Mouse (Mus musculus) fibroblast of lung, adult 2 months (primary cell): ENCODE measurements around the gene Opn4.

Source experiments
- DNase-seq: peaks from one replicate; pipeline ENCODE4 v3.0.0-alpha.2; 2011; ENCODE audit warnings: low read depth

Opn4 gene

DNA sequence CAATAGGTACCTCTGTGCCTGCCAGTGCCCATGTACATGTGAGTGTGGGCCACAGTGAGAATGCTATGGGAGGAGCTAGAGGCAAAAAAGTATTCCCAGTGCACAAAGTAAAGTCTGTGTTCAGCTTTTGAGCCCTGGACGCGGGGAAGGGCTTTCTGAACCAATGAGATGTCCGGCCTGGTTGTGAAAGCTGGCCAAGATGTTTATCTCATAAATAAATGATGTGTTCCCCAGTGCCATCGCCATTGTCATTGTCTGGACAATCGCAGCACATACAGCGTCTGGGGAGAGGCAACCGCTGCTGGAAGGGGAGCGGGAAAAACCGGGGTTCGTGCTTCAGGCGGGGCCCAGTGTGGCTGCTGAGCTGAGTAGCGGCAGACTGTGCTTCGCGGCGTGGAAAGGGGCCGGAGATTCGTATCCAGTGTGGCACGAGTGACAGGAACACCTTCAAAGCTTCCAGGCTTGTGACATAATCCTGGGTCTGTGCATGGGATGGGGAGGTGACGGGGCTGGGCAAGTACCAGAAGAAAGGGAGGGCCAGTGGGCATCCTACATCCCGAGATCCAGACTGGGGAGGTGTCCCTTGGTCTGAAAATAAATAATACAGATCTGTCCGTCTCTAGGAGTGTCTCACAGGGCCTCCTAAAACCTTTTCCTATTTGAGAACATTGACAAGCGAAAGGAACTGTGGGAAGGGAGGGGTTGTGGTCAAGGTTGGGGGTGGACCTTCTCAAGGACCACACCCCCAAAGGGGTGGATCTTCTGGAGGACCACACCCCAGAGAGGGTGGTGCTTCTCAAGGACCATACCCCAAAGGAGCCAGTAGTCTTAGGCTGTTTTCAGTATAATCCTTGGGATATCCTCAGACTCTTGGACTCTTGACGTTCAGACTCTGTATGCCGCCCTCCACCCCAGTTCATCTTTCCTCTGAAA lies 8.9 kb downstream of the Opn4 start:
- DNase-seq = no peak

DNA sequence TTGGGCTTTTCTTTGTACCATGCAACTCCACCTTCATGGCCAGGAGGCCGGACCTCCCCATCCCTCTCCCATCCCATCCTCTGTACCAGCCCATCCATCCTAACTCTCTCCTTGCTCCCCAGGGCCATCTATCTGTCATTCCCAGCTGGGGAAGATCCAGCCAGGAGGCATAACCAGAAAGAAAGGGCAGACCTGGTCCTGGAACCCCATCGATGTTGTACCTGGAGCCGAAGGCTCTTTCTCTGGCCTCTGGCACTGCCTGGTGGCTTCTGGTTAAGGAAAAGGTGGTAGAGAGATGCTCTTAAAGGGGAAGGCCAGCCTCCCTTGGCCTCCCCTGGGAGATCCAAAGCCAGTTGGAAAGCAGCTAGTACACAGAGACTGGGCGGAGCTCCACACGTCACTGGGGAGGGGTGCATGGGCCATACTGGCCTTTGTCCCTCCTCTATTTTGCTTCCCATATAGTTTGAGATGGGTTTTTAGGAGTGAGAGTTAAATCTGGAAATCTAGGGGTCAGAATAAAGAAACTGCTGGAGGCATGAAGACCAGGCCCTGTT lies 9.8 kb downstream of the Opn4 start:
- DNase-seq = no peak

DNA sequence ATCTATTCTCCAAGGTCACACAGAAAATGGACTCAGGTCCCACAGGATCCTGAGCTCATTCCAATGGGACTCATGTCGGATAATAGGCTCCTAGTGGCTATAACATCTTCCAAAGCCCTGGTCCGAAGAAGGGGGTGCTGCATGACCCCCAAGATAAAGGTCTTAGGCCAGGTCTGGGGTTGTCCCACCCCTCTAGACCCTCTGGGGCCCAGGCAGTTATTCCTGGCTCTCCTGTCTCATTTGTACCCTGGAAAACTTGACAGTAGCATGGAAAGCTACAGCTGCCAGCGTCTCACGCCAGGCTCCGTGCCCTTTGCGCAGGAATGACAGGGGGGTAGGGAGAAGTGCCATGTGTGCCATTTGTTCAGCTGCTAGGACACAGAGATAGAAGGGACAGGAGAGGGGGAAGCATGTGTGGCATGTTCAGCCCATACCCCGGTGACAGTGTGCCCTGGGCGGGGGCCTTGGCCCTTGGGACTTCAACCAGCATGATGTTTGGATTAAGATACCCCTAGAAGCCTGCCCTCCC lies 10.7 kb downstream of the Opn4 start:
- no peak for DNase-seq

DNA sequence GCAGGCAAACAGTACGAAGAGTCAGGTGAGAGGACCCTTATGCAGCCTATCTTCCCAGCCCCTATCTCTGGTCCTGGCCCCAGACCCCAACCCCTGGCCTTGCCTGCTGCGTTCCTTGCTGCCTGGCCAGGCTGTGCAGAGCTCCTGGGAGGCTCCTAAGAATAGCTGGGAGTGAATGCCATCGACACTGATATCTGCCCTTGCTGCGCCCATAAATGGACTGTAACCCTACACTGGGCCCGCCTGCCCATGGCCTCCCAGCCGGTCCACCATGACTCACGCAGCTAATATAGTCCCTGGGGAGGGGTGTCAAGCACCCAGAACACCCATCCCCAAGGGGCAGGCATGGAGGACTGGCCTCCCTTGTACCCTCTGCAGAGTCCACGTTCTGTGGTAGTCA lies 11.4 kb downstream of the Opn4 start, which contains the start of gene Ldb3:
Gene Ldb3, minus strand, starts transcription at position 185 of the 400 bp plus-strand sequence.
- no peak for DNase-seq

DNA sequence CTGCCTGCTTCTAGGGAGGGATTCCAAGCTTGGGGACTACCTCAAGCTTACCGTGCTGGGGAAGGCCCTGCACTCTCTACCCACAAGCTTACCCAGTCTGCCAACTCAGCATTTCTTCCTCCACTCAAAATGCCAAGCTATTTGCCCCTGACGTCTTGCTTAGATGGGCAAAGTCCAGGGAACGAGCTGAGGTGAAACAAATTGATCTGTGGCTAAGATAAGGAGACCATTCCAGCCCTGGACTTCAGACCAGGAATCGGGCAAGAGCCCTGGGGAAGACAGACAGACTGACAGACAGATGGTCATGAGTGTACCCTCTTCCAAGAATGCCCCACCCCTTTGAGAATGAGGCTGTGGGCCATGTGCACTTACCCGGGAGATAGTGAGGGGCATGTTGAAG lies 11.9 kb downstream of the Opn4 start:
- DNase-seq = no peak

DNA sequence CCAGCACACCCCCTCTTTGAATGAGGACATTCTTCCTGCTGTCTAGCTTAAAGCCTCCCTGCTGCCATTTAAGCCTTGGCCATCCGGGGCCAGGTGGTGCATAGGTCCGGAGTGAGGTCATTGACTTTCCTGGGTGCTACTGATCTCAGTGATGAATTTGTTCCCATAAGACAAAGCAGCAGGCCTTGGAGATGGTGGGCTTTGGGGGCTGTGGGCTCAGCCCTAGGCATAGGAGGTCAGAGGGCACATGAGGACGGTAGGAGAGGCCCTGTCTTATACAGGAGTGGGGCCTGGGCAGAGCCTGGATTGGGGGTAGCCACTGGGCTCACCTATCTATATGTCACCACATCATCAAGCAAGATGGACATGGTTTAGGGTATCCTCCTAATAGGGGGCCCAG lies 13.1 kb downstream of the Opn4 start:
- no peak for DNase-seq

DNA sequence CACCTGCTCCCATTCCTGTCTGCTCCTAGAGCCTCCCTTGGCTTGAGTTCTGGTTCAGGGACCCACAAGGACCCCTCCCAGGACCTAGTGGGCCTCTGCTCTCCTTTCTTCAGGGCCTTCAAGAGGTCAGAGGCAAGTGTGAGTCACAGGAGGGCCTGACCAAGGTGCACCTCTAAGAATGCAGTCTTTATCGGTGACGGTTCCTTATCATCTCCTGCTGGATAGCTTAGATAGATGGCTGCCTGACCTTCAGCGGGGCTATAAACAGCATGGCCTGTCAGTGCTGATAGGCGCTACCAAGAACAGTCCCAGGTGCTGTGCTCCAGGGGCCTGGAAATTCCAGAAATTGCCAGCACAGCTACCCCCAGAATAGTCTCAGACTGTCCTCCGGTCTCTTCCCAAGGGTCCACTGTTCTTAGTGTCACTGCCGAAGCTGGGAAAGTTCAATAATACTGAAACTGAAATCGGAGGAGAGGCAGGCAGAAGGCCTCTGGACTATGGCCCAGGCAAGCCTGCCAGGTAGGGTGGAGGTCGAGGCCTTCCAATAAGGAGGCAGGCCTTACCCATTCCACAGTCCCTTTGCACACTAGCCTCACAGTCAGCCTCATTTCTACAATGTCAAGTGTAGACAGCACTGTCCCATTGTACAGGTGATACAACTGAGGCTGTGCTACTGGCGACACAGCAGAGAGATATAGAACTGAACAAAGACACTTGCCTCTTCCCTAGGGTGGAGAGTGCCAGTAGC lies 14.4 kb downstream of the Opn4 start:
- DNase-seq = no peak

DNA sequence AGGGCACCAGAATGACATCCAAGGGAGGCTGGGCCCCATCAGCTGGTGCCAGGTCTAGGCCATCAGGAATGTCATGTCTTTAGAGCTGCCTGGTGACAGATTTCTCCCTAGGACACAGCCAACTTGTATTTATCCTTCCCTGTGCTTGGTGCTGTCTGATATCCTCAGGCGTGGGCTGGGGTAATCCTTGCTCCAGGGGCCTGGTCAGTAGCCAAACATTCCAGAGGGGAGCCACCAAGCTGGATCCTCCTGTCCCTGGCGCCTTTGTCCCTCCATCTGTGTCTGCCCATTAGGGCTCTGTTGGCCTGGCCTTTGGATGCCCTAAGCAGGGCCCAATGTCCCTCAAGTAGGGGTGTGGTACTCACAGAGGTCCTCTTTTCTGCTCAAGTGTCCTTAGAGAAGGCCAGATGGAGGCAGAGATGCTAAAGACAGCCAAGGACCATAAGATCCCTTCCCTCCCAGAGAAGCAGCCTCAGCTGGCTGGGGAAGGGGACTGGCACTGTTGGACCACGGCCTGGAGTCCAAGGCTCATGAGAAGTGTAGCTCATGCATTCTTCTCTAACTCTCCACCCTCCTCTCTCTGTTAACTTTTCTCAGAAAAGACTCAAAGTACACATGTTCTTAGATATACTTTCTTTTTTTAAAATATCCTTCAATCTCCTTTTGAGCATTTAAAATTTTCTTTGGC lies 17.1 kb downstream of the Opn4 start:
- DNase-seq = no peak

DNA sequence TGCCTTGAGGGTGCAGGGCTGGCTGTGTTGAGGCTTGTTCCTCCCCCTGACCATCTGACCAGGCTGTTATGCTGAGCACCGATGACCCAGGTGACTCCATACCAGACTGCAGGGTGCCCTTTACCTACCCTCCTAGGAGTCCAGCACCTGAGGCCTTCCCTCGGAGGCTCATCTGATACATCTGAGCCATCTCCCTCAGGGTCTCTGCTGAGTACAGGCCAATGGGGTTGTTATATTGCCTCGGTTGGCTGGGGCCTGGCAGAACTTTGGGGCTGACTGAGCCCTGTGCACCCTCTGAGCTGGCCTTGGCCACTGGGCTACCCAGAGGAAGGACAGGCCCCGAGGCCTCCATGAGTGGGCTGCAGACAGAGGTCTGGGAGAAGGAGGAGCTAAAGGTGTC lies 23.1 kb downstream of the Opn4 start:
- no peak for DNase-seq

DNA sequence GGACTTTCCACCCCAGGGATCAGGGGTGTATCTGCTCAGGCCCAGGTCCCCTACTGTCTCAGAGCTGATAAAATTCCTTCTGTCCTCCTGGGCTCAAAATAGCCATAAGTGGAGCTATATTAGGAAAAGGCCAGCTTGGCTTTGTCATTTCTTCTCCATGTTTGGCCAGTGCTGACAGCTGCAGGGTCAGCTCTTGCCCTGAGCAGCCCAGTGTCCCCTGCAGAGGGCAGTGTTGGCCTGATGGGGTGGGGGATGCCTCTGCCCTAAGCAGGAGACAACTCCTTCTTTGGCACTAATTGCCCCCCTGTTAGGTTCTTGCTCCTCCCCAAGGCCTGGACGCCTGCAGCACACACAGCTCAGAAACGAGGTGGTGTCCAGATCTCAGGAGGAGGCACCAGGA lies 25.9 kb downstream of the Opn4 start:
- no peak for DNase-seq

DNA sequence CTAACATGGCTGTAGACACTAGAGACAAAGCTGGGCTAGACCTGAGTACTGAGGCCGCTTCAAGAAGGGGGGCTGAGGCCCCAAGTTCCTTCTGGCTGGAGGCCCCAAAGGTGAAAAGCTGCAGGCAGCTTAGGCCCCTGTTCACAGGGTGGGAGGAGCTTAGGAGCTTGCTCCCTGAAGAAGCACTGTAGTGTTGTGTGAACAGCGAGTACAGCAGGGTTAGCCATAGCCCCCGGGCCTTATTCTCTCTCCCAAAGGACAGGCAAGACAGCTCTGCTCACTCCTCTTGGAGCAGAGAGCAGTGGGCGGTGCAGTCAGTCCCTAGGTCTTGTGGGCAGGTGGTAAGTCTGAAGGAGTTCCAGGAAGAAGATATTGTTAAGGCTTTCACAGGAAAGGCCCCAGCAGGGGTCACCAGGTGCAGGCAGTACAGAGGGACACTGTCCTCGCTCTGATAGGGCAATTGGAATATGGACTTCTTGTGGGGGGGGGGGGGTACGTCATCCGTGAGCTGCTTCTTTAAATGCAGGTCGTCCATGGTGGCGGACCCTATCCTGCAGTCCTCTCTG lies 26.5 kb downstream of the Opn4 start:
- DNase-seq = no peak

DNA sequence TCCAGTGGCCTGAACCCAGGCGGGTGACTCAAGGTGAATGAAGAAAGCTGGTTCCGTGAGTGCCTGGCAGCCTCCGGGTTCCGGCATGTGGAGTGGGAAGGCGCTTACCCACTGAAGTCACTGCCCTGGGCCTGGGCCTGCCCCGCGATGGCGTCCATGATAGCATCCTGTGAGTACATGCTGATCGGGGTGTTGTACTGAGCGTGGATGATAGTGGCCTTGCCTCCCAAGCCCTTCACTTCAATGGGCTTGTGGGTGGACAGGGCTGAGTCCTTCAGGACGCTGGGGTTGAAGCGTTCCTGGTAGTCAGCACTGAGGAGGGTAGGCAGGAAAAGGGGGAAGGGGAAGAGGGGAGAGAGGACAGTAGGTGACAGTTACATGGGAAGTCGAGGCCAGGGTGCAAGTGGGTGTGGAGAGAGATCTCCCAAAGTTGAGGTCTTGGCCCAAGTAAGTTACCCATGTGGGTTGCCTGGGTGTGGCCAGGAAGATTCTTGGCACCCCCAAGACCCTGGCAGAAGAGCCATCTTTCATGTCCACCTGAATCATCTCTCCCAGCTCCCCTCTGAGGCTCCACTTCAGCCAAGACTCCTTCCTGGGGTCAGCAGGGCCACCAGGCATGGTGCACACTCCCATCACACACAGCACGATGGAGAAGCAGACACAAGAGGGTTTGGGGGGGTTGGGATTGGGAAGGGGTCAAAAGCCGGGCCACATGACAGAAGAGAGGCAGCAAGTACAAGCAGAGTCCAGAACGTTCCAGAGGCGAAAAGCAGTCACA lies 28.1 kb downstream of the Opn4 start:
- DNase-seq = no peak

DNA sequence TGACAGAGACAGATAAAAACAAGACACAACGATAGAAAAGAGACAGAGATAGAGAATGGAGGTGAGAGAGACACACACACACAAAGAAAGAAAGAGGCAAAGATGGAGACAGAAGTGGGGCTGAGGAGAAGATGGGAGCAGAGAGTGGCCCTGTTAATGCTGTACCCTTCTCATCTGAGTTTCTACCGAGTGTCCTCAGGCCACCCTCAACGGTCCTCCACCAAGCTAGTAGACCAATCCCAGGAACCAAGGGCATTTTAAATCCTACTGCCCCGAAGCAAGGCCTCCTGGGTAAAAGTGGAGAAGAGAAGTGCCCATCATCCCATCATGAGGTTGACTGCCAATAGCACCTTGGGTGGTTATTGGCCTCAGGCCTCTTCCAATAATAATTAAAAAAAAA lies 29.0 kb downstream of the Opn4 start:
- no peak for DNase-seq

DNA sequence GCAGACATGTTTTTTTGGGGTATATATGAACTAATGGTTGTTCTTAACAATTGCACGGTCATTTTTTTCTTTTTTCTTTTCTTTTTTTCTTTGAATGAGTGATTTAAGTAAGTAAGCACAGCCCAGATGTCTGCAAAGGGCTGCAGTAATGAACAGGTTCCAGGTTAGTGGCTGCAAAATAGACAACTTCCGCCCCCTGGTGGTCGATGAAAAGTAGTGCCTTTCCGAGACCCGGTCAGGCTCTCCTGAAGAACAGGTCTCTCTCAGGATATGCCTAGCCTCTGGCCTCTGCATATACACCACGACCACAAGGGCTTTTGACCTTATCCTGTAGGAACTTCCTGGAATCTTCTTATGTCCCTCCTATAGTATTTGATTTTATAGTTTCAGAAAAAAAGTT lies 29.6 kb downstream of the Opn4 start:
- DNase-seq = peak; percentile 36

DNA sequence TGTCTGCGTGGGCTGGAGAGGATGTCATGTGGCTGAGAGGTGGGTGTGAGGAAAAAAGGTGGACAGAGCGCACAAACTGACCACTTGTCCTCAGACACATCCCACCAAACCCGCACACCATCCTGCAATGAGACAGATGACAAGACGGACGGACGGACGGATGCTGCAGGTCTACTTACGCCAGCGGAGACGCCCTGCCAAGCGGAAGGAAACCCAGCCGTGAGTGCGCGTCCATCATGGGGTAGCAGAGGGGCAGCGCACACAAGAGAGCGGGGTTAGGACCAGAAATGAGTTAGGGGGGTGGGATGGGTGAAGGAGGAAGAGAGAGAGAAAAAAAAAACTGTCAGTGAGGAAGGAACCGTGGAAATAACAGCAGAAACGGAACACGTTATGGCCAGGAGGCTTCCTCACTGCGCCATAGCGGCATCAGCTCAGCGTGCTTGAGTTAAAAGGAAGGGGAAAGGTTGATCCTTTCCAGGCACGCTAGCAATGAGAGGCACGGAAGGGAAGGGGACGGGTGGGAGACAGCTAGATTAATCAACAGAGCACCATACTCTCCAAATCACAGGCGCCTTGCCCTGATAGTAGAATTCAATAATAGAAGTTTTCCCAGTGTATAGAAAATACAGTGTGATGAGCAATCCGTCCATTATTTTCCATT lies 30.3 kb downstream of the Opn4 start:
- no peak for DNase-seq

DNA sequence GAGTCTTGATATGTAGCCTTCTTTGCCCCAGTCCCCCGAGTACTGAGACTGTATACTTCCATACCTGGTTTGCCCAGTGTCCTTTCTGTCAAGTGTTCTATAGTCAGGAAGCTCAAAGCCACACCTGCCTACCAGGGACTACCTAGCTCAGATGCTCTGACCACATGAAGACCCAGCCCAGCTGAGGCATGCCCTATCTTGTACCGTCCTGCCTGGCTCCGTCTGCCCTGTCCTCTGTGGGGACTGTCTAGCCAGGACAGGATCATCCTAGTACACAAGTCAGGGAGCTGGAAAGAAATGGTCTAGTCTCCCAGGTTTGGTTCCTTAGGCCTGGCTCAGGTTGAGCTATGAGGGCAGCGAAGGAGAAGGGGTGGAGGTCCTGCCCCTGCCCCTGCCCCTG lies 31.3 kb downstream of the Opn4 start:
- DNase-seq = no peak

DNA sequence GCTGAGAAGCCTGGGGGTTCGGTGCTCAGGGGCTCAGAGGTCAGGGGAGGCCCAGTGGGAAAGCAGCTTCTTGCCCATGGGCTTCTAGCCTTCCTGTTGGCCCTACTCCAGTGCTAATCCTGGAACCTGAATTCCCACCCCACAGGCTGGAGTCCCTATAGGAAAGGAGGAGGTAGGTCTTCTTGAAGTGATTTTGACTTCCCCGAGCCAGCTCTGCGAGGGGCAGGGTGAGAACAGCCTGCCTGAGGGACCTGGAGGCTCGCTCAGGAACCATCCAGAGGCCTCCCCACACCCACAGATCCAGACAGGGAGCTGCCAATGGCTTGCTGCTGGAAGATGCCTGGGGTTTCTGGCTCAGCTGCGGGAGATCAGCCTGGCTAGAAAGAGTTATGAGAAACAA lies 32.2 kb downstream of the Opn4 start:
- peak; percentile 46 for DNase-seq

DNA sequence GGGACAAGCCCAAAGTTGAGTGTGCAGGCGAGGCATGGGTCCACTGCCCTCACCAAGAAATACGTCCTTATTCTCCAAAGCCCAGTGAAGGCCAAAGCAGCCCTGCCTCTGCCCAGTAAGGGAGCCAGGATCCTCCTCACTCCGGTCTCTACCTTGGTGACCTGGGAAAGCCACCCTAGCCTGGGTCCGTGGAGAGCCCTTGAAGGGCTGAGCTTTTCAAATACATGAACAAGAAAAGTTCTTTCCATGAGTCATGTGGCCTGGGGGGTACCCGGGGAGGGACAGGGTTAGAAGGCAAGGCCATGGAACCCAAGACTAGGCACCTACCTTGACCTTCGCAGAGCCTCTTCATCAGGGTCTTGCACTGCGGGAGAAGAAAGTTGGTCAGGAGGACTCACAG lies 33.4 kb downstream of the Opn4 start:
- DNase-seq = no peak

DNA sequence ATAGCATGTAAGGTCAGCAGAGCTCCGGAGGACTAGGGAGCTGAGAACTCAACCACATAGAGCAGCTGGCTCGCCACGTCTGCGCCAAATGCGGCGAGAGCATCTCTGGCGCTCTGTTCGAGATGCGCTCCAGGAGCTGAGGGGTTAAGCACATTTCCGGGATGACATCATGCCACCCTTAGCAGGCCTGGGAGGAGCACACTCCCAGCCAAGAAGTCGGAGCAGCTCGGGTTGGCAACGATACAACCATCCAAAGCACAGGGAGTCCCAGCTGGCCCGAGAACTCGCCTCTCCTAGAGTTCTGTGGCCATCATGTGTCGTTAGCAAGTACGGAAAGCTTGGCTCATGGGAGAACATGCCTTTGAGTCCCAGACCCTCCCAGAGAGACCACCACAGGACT lies 34.2 kb downstream of the Opn4 start:
- DNase-seq = peak; percentile 60

DNA sequence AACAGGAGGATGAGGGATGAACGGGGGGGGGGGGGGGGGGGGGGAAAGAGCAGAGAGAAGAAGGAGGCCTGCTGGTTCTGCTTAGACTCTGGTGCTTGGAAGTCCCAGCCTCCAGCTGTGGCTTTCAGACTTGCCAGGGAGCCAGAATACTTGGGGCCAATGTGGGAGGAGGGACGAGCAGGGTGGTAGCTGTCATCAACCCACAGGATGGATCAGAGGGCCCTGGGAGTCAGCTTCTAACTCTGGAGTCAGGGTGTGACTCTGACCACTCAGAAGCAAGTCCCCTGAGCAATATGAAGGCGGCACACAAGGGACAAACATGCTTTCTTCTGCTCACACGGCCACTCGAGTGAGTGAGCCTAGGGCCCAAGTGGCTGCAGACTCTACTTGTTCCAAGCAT lies 35.3 kb downstream of the Opn4 start:
- DNase-seq = peak; percentile 56
